Mouse (Mus musculus) heart, postnatal 0 days (tissue): Measurements from ENCODE around the gene Gnl3l. TPM values are rescaled to one million over a fixed set of nuclear protein-coding genes. Genes with fewer than 3 reads are reported as not detected.

ENCODE experiments used
- ATAC-seq: fragments of 200-750 bp; cut with Nextera tagmentation; 2 replicates; pipeline ENCODE4 v1.8.0; 2017; ENCODE audit warnings: low read depth, moderate number of reproducible peaks, moderate library complexity; ENCODE audit not compliant: insufficient read depth
- DNase-seq: peaks from one replicate; pipeline ENCODE4 v3.0.0-alpha.2; 2016; ENCODE audit warnings: low spot score
- H3K27ac ChIP-seq: fragments of 300-500 bp; sonication (generic); 2 replicates; pipeline ENCODE4 v1.5.1; 2014; ENCODE audit warnings: low read depth, mild to moderate bottlenecking
- H3K27me3 ChIP-seq: fragments of 300-500 bp; sonication (generic); 2 replicates; pipeline ENCODE4 v1.6.1; 2014; ENCODE audit warnings: low read length, mixed read lengths; ENCODE audit not compliant: control insufficient read depth, insufficient read depth
- H3K36me3 ChIP-seq: fragments of 300-500 bp; sonication (generic); replicated peaks from 2 replicates; pipeline ENCODE4 v1.6.1; 2014; ENCODE audit warnings: low read length, mixed read lengths; ENCODE audit not compliant: control insufficient read depth, insufficient read depth
- H3K4me1 ChIP-seq: fragments of 300-500 bp; sonication (generic); 2 replicates; pipeline ENCODE4 v1.6.1; 2014; ENCODE audit warnings: antibody characterized with exemption; ENCODE audit not compliant: control insufficient read depth, insufficient read depth
- H3K4me2 ChIP-seq: fragments of 300-500 bp; sonication (generic); 2 replicates; pipeline ENCODE4 v1.6.1; 2014; ENCODE audit warnings: low read depth, mild to moderate bottlenecking, low read length, moderate library complexity
- H3K4me3 ChIP-seq: fragments of 300-500 bp; sonication (generic); 2 replicates; pipeline ENCODE4 v1.5.1; 2014; ENCODE audit warnings: low read depth, low read length
- H3K9ac ChIP-seq: fragments of 300-500 bp; sonication (generic); replicated peaks from 2 replicates; pipeline ENCODE4 v1.6.1; 2014; ENCODE audit warnings: low read depth, low read length, mixed read lengths
- H3K9me3 ChIP-seq: fragments of 300-500 bp; sonication (generic); replicated peaks from 2 replicates; pipeline ENCODE4 v1.6.1; 2016; ENCODE audit warnings: low read length; ENCODE audit not compliant: control insufficient read depth
- CTCF ChIP-seq: IDR thresholded peaks from 2 replicates; pipeline ENCODE4 v1.5.1; 2016; ENCODE audit warnings: antibody characterized with exemption, control low read depth, low read depth
- EP300 ChIP-seq: IDR thresholded peaks from 2 replicates; pipeline ENCODE4 v1.6.1; 2016; ENCODE audit warnings: antibody characterized with exemption, low read depth
- WGBS: fragments of 180-500 bp; shearing (Covaris S2); extraction: QIAGEN DNeasy Blood & Tissue Kit; methylation state at CpG from one replicate; pipeline ENCODE4 v1.1.7; 2014; 5-methylcytosine and 5-hydroxymethylcytosine counted together
- polyA plus RNA-seq: library from polyadenylated mRNA; unstranded; fragments of >200 nt; fragmentation: Nextera tagmentation; extraction: Ambion mirVana; gene quantifications from 2 replicates; pipeline ENCODE4 v1.2.1, GENCODE M21; 2015
- total RNA-seq: library from RNA; depleted of rRNA; stranded (reverse); fragments of >200 nt; gene quantifications from 2 replicates; pipeline ENCODE4 v1.2.3, GENCODE M21; 2014; ENCODE audit warnings: low replicate concordance; rRNA removed

Gnl3l gene
- 27.0 and 33.4 TPM in 2 replicates for total RNA-seq
- 15.2 and 15.4 TPM in 2 replicates for polyA plus RNA-seq

- peak; percentile 90 for DNase-seq
- Histone ChIP-seq H3K9me3 (no peaks in the 10 kb centered on the region), H3K4me2 (peak within 1 kb of the TSS; percentile 64), H3K4me3 (peak within 1 kb of the TSS; percentile 55), H3K27ac (peak within 1 kb of the TSS; percentile 78), H3K36me3 (0 out of 2 replicates have a peak, but pooled peaks cover 6% of the 10 kb centered on the region), H3K27me3 (no peaks in the 10 kb centered on the region), H3K9ac (peak within 1 kb of the TSS; percentile 40; the same call in 1 of the 2 replicates), H3K4me1 (no peaks in the 10 kb centered on the region)
- peak; percentile 99 for ATAC-seq
- TF ChIP-seq CTCF = peak; percentile 49
- no peak for TF ChIP-seq EP300
- WGBS = 20% methylated on average over 43 of the region's 43 CpGs
Observed at GRCm38 (mm10) chrX:151016938-151017877, at the start of gene Gnl3l. Gnl3l (minus strand) TSS chrX:151017322.

- ATAC-seq = no peak
- 78% methylated on average over 7 of the region's 7 CpGs for WGBS
Observed at GRCm38 (mm10) chrX:151066071-151066666, 49.0 kb upstream of the Gnl3l start.

GRCm38 (mm10) chrX:151061615-151062299 lies 44.6 kb upstream of the Gnl3l start:
- 55% methylated on average over 3 of the region's 3 CpGs for WGBS
- no peak for DNase-seq
- H3K27me3 ChIP-seq = no peaks in the 10 kb centered on the region
- TF ChIP-seq CTCF = no peak
- TF ChIP-seq EP300 = no peak
- no peak overlapping the region for H3K4me2 ChIP-seq
- H3K4me3 ChIP-seq = no peak overlapping the region
- no peaks in the 10 kb centered on the region for H3K9me3 ChIP-seq
- no peaks in the 10 kb centered on the region for H3K36me3 ChIP-seq
- ATAC-seq = no peak
- H3K27ac ChIP-seq = no peak overlapping the region
- H3K4me1 ChIP-seq = no peaks in the 10 kb centered on the region
- no peak overlapping the region for H3K9ac ChIP-seq

More at GRCm38 (mm10) chrX:151066071-151066666, 49.0 kb upstream of the Gnl3l start:
- peaks cover 21% of the 10 kb centered on the region; the same call in 1 of the 2 replicates for H3K36me3 ChIP-seq
- H3K9me3 ChIP-seq = no peaks in the 10 kb centered on the region
- H3K4me3 ChIP-seq = no peak overlapping the region
- H3K9ac ChIP-seq = no peak overlapping the region
- H3K4me2 ChIP-seq = no peak overlapping the region
- H3K27ac ChIP-seq = no peak overlapping the region
- TF ChIP-seq CTCF (no peak), EP300 (no peak)
- no peaks in the 10 kb centered on the region for H3K27me3 ChIP-seq
- H3K4me1 ChIP-seq = no peaks in the 10 kb centered on the region
- no peak for DNase-seq

GRCm38 (mm10) chrX:151059346-151059745 lies 42.2 kb upstream of the Gnl3l start:
- no peak for TF ChIP-seq CTCF
- TF ChIP-seq EP300 = no peak
- H3K27ac ChIP-seq = no peak overlapping the region
- no peaks in the 10 kb centered on the region for H3K27me3 ChIP-seq
- ATAC-seq = no peak
- H3K9me3 ChIP-seq = no peaks in the 10 kb centered on the region
- H3K4me2 ChIP-seq = no peak overlapping the region
- no peak overlapping the region for H3K4me3 ChIP-seq
- H3K36me3 ChIP-seq = no peaks in the 10 kb centered on the region
- H3K4me1 ChIP-seq = no peaks in the 10 kb centered on the region
- no peak overlapping the region for H3K9ac ChIP-seq
- WGBS = 68% methylated on average over 1 of the region's 1 CpGs
- DNase-seq = no peak

GRCm38 (mm10) chrX:151055559-151055958 lies 38.4 kb upstream of the Gnl3l start:
- no peak overlapping the region for H3K4me3 ChIP-seq
- ATAC-seq = peak; percentile 75
- no peaks in the 10 kb centered on the region for H3K27me3 ChIP-seq
- peak; percentile 23 for DNase-seq
- H3K27ac ChIP-seq = no peak overlapping the region
- H3K9me3 ChIP-seq = no peaks in the 10 kb centered on the region
- 0% methylated on average over 1 of the region's 1 CpGs for WGBS
- H3K4me1 ChIP-seq = no peaks in the 10 kb centered on the region
- no peak overlapping the region for H3K9ac ChIP-seq
- TF ChIP-seq EP300 (no peak), CTCF (no peak)
- no peaks in the 10 kb centered on the region for H3K36me3 ChIP-seq
- no peak overlapping the region for H3K4me2 ChIP-seq
